Mouse (Mus musculus): ENCODE data around the gene Nlk. TPM values are rescaled to one million over a fixed set of nuclear protein-coding genes. Genes with fewer than 3 reads are reported as not detected.
A peak's percentile ranks its signal among the peaks of the same experiment; 100 is the strongest.

Nlk gene
- polyA plus RNA-seq, 1 experiment from 2014 or later = 31.8 TPM

GRCm38 (mm10) chr11:78557241-78557640 is 139.9 kb downstream of the Nlk start:
- Histone ChIP-seq H3K9ac (0 out of 2 replicates have a peak overlapping the region, but pooled peaks have one; percentile 10), H3K27me3 (no peaks in the 10 kb centered on the region), H3K4me3 (no peak overlapping the region), H3K36me3 (no peaks in the 10 kb centered on the region), H3K4me2 (no peak overlapping the region), H3K27ac (peak overlapping the region; percentile 40; the same call in 1 of the 2 replicates), H3K9me3 (no peaks in the 10 kb centered on the region; the same call in 1 of the 2 replicates), H3K4me1 (replicated peaks) (0 out of 2 replicates have a peak, but pooled peaks cover 5% of the 10 kb centered on the region)
- WGBS = 62% methylated on average over 8 of the region's 8 CpGs
- ATAC-seq (ENCODE audit: low FRiP score) = no peak

- H3K27me3 ChIP-seq = no peaks in the 10 kb centered on the region
- WGBS = 78% methylated on average over 4 of the region's 4 CpGs
- no peak overlapping the region for H3K9ac ChIP-seq
- peaks cover 8% of the 10 kb centered on the region; the same call in 1 of the 2 replicates for H3K4me1 ChIP-seq (replicated peaks)
- ATAC-seq (ENCODE audit: low FRiP score) = no peak
- H3K4me3 ChIP-seq = no peak overlapping the region
- no peaks in the 10 kb centered on the region for H3K36me3 ChIP-seq
- H3K4me2 ChIP-seq = no peak overlapping the region
- no peaks in the 10 kb centered on the region; the same call in 1 of the 2 replicates for H3K9me3 ChIP-seq
- H3K27ac ChIP-seq = no peak overlapping the region
Measured at GRCm38 (mm10) chr11:78556070-78556469, 141.1 kb downstream of the Nlk start.

DNA sequence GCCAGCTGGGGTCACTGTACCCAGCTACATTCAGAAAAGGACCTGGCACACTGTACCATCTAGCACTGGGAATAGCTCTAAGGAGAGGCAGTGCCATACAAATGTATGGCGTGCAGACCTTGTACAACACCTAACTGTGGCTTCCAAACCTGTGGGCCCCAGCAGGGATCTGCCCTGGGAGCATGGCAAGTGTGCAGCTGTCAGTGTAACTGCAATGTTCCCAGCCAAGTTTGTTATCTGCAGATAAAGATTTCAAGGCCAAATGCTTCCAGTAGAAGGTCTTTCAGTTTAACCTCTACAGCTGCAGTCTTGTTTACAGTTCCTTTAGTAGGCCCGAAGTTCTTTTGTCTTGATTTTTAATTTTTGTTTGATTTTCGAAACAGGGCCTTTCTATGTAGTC is 141.6 kb downstream of the Nlk start:
- Histone ChIP-seq H3K4me3 (no peak overlapping the region), H3K4me2 (no peak overlapping the region), H3K9ac (no peak overlapping the region), H3K9me3 (no peaks in the 10 kb centered on the region; the same call in 1 of the 2 replicates), H3K27me3 (no peaks in the 10 kb centered on the region), H3K27ac (no peak overlapping the region), H3K36me3 (no peaks in the 10 kb centered on the region), H3K4me1 (replicated peaks) (peaks cover 10% of the 10 kb centered on the region; the same call in 1 of the 2 replicates)
- WGBS = 79% methylated on average over 3 of the region's 3 CpGs
- ATAC-seq (ENCODE audit: low FRiP score) = no peak

GRCm38 (mm10) chr11:78551059-78551398 is 146.1 kb downstream of the Nlk start:
- peak; percentile 36 for ATAC-seq (ENCODE audit: low FRiP score)
- Histone ChIP-seq H3K4me3 (peak overlapping the region; percentile 65), H3K4me1 (replicated peaks) (peaks cover 22% of the 10 kb centered on the region), H3K4me2 (peak overlapping the region; percentile 81), H3K27me3 (no peaks in the 10 kb centered on the region), H3K36me3 (no peaks in the 10 kb centered on the region), H3K27ac (peak overlapping the region; percentile 87), H3K9ac (peak overlapping the region; percentile 75), H3K9me3 (no peaks in the 10 kb centered on the region; the same call in 1 of the 2 replicates)
- 34% methylated on average over 6 of the region's 6 CpGs for WGBS

GRCm38 (mm10) chr11:78550168-78551058 is 146.8 kb downstream of the Nlk start, which contains the start of gene Tmem97:
Tmem97 (minus strand) TSS chr11:78550777.
- peaks cover 4% of the 10 kb centered on the region; the same call in 1 of the 2 replicates for H3K36me3 ChIP-seq
- peak within 1 kb of the TSS; percentile 75 for H3K9ac ChIP-seq
- peak within 1 kb of the TSS; percentile 87 for H3K27ac ChIP-seq
- peak within 1 kb of the TSS; percentile 81 for H3K4me2 ChIP-seq
- H3K27me3 ChIP-seq = no peaks in the 10 kb centered on the region
- peak within 1 kb of the TSS; percentile 65 for H3K4me3 ChIP-seq
- H3K4me1 ChIP-seq (replicated peaks) = peaks cover 22% of the 10 kb centered on the region
- under 1% methylated on average over 60 of the region's 60 CpGs for WGBS
- no peaks in the 10 kb centered on the region; the same call in 1 of the 2 replicates for H3K9me3 ChIP-seq
- peak; percentile 100 for ATAC-seq (ENCODE audit: low FRiP score)

DNA sequence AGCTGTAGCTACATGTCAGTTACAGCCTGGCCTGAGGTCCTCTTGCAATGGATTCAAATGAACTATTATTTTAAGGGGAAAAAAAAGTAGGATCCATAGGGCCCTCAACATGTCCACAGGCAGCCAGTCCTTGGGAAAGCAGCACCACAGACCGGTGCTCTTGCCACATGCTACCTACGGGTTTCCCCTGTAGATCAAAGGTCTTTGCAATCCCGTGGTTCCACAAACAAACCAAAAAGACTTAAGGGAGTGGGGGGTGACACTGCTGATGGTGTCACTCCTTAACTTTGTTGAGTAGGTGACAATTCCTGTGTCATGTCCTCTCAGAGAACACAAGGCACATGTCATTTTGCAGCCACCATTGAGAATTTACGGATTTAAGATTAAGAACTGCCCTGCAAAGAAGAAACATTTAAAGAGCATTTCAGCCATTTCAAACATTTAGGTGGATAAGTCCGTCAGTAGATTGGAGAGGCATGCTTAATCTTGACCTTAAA is 147.6 kb downstream of the Nlk start:
- no peaks in the 10 kb centered on the region for H3K27me3 ChIP-seq
- ATAC-seq (ENCODE audit: low FRiP score) = no peak
- WGBS = 16% methylated on average over 5 of the region's 5 CpGs
- H3K4me1 ChIP-seq (replicated peaks) = peaks cover 22% of the 10 kb centered on the region
- no peaks in the 10 kb centered on the region; the same call in 1 of the 2 replicates for H3K9me3 ChIP-seq
- peak overlapping the region; percentile 81 for H3K4me2 ChIP-seq
- peaks cover 4% of the 10 kb centered on the region; the same call in 1 of the 2 replicates for H3K36me3 ChIP-seq
- peak overlapping the region; percentile 65 for H3K4me3 ChIP-seq
- no peak overlapping the region for H3K27ac ChIP-seq
- peak overlapping the region; percentile 74 for H3K9ac ChIP-seq

DNA sequence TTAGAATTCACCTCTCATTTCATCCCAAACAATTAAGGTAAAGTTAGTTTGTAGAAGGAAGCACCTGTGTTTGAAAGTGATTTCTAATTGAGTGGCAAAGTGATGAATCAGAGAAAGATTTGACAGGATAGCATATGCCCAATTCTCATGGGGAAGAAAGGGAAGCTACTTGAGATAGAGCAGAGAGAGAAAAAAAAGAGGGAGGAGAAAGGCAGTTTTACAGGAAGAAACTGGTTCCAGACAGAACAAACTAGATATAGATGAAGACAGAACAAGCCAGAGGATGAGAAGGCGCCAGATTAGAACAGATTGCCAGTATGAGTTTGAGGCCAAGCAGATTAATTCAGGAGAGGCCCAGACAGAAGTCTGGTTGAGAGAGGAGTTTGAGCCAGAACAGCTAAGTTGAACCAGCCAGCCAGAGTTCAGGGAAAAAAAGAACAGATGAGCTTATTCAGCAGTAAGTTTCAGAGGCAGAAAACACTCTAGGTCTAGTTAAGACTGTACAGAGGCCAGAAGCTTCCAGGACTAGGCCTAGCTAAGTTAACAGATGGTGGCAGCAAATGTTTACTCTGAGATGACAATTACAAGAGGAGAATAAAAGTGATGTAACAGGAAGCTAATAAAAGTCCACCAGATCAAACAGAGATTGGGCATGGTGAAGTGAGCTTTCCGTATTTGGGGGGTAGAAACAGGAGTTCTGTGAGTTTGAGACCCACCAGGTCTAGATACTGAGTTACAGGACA is 149.3 kb downstream of the Nlk start:
- no peak overlapping the region; the same call in 1 of the 2 replicates for H3K9ac ChIP-seq
- H3K4me3 ChIP-seq = no peak overlapping the region
- H3K4me1 ChIP-seq (replicated peaks) = peaks cover 22% of the 10 kb centered on the region
- H3K27me3 ChIP-seq = no peaks in the 10 kb centered on the region
- 93% methylated on average over 2 of the region's 2 CpGs for WGBS
- H3K9me3 ChIP-seq = no peaks in the 10 kb centered on the region
- no peak overlapping the region for H3K4me2 ChIP-seq
- no peak for ATAC-seq (ENCODE audit: low FRiP score)
- peaks cover 16% of the 10 kb centered on the region for H3K36me3 ChIP-seq
- H3K27ac ChIP-seq = no peak overlapping the region

DNA sequence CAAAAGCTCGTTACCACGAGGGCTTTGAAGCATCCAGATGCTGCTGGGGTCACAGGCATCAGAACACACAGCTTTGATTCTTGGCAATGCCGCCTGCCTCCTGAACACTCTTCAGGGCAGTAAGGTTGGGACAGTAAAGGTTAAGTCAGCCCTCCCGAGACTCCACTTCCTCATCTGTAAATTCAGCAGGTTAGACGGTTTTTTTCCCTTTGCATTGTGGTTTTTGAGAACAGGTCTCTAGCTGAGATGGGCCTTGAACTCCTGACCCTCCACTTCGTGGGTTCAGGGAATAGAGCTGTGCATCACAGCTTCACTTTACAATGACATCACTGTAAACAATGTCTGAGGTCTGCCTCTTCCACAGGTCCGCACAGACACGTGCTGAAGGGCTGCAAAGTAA is 152.0 kb downstream of the Nlk start:
- Histone ChIP-seq H3K4me2 (no peak overlapping the region), H3K36me3 (peaks cover 38% of the 10 kb centered on the region), H3K27me3 (no peaks in the 10 kb centered on the region), H3K4me3 (no peak overlapping the region), H3K27ac (no peak overlapping the region), H3K9me3 (no peaks in the 10 kb centered on the region), H3K9ac (no peak overlapping the region), H3K4me1 (replicated peaks) (peaks cover 17% of the 10 kb centered on the region)
- WGBS = 82% methylated on average over 8 of the region's 8 CpGs
- ATAC-seq (ENCODE audit: low FRiP score) = no peak

DNA sequence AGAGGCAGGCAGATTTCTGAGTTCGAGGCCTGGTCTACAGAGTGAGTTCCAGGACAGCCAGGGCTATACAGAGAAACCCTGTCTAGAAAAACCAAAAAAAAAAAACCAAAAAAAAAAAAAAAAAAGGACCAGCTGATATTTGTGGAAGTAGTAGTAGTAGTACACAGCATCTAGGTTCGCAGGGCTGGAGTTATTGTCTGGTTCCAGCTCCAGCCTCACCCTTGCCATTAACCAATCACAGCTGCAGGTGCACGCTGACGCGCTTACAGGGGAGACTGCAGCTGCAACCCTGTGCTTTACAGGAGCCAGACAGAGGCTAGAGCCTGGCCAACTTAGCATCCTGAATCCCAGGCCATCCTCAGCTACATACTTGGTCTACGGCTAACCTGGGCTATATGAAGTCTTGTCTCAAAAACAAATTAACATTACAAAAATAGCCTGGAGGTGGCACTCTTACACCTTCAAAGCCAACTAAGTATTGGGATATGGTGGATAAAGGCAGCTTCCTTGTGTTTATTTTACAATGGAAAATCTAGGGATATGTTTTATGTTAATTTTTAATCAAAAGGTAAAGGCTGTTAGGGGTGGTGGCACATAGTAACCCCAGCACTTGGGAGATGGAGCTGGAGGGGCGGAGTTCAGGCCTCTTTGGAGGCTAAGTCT is 152.6 kb downstream of the Nlk start:
- Histone ChIP-seq H3K27ac (no peak overlapping the region), H3K27me3 (no peaks in the 10 kb centered on the region), H3K9ac (no peak overlapping the region), H3K4me1 (replicated peaks) (peaks cover 11% of the 10 kb centered on the region), H3K4me2 (no peak overlapping the region), H3K4me3 (no peak overlapping the region), H3K36me3 (peaks cover 44% of the 10 kb centered on the region), H3K9me3 (no peaks in the 10 kb centered on the region)
- 94% methylated on average over 7 of the region's 7 CpGs for WGBS
- ATAC-seq (ENCODE audit: low FRiP score) = no peak

GRCm38 (mm10) chr11:78540358-78540757 is 156.8 kb downstream of the Nlk start:
- H3K4me2 ChIP-seq = no peak overlapping the region
- no peaks in the 10 kb centered on the region for H3K27me3 ChIP-seq
- peaks cover 20% of the 10 kb centered on the region for H3K4me1 ChIP-seq (replicated peaks)
- peaks cover 53% of the 10 kb centered on the region for H3K36me3 ChIP-seq
- ATAC-seq (ENCODE audit: low FRiP score) = no peak
- no peaks in the 10 kb centered on the region for H3K9me3 ChIP-seq
- WGBS = 93% methylated on average over 3 of the region's 3 CpGs
- H3K27ac ChIP-seq = no peak overlapping the region
- H3K4me3 ChIP-seq = no peak overlapping the region
- H3K9ac ChIP-seq = no peak overlapping the region

DNA sequence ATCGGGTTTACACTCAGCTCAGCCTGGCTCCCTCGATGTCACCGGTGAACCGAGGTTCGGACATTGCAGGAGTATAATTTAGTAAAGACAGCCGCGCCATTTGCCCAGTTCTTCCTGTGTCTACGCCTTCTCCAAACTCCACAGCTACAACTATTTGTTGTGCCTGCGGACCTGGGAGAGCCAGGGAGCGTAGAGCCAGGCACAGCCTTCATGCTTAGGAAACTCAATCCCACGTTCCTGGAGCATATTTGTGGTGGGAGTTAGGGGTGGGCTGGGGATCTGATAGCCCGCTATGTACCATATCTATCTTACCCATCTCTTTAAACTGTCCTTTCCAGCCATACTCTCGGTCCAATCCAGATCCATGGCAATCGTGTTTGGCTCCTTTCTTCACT is 160.5 kb downstream of the Nlk start:
- 2% methylated on average over 14 of the region's 14 CpGs for WGBS
- H3K9me3 ChIP-seq = no peaks in the 10 kb centered on the region
- peaks cover 33% of the 10 kb centered on the region for H3K36me3 ChIP-seq
- H3K27ac ChIP-seq = peak overlapping the region; percentile 90
- peak overlapping the region; percentile 86 for H3K4me2 ChIP-seq
- no peaks in the 10 kb centered on the region for H3K27me3 ChIP-seq
- peaks cover 33% of the 10 kb centered on the region for H3K4me1 ChIP-seq (replicated peaks)
- no peak; the same call in 1 of the 2 replicates for ATAC-seq (ENCODE audit: low FRiP score)
- peak overlapping the region; percentile 73 for H3K4me3 ChIP-seq
- H3K9ac ChIP-seq = peak overlapping the region; percentile 89
